Mouse (Mus musculus): ENCODE results near the gene Sf3b1.

DNA sequence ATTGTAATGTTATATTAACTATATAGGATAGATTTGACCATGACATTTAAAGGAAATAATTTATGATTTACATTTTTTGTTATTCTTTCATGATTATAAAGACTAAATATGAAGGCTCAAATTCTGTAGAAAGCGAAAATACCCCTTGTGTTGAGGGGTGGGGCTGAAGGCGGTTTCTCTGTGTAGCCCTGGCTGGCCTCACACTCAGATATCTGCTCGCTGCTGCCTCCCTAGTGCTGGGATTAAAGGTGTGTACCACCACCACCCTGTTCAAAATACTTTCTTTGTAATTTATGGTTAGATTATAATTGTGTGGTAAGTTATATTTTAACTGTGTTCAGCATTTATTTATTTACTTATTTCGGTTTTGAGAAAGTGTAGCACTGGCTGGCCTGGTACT, 34.5 kb upstream of the Sf3b1 start:
- TF ChIP-seq CTCF (IDR thresholded peaks at IDR 0.05; ENCODE audit: low read depth), result 0 out of 2 replicates have a peak, but pooled peaks have one; percentile 11
- TF ChIP-seq EP300 (IDR thresholded peaks at IDR 0.05; ENCODE audit: low read depth), result no peak

Data from liver, postnatal 0 days (tissue).